Mouse (Mus musculus): ENCODE measurements at regions not wholly inside any gene's neighbourhood (a gene's known extent, or its start where the extent isn't known, plus 50 kb on each side); places are given as distances from the start of the nearest gene placed in this dataset.

DNA sequence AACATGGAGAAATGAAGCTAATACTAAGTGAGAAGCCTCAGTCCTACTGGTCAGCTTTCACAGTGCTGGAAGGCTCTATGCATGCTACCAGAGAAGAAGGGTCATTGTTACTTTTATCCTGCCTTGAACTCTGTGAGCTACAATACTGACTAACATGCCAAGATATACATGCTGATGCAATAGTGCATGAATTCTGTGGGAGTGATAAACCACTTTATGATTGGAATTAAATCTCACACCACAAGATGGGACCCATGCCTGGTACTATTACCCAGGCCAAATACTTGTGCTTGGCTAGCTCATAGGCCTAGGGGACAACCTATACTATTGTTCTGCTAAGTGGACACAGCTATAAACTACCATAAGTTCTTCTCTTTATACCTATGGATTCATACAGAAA lies 251.5 kb downstream of the Bcl2 start:
- TF ChIP-seq GATA1 (IDR thresholded peaks at IDR 0.05; ENCODE audit: borderline replicate concordance, low read length) (no peak), FLI1 (IDR thresholded peaks at IDR 0.05; ENCODE audit: low read length) (no peak)

Measured in megakaryocyte, embryonic 14.5 days (primary cell).